Mouse (Mus musculus): Measurements from ENCODE around the gene Ndufs5.

Gene Ndufs5

GRCm38 (mm10) chr4:123717574-123718433, at the start of gene Ndufs5:
Gene Ndufs5, minus strand, starts transcription at chr4:123718202.
- DNase-seq (ENCODE audit: low read depth in 1 of 2, low spot score in 2 of 2) = peak; percentile 80 to 90

- no peak for DNase-seq (ENCODE audit: low read depth in 1 of 2, low spot score in 2 of 2)
Measured at GRCm38 (mm10) chr4:123765071-123765470, 47.1 kb upstream of the Ndufs5 start.

- DNase-seq (ENCODE audit: low read depth in 1 of 2, low spot score in 2 of 2) = no peak
Measured at GRCm38 (mm10) chr4:123758306-123758705, 40.3 kb upstream of the Ndufs5 start.

- peak in 1 of 2 experiments; percentile 8 for DNase-seq (ENCODE audit: low read depth in 1 of 2, low spot score in 2 of 2)
Measured at GRCm38 (mm10) chr4:123750707-123751312, 32.8 kb upstream of the Ndufs5 start.

- peak; percentile 81 to 94 for DNase-seq (ENCODE audit: low read depth in 1 of 2, low spot score in 2 of 2)
Measured at GRCm38 (mm10) chr4:123750152-123750651, 32.2 kb upstream of the Ndufs5 start, which contains the start of gene Akirin1. Gene Akirin1, minus strand, starts transcription at chr4:123750345.

- peak in 1 of 2 experiments; percentile 9 for DNase-seq (ENCODE audit: low read depth in 1 of 2, low spot score in 2 of 2)
Measured at GRCm38 (mm10) chr4:123749484-123750130, 31.6 kb upstream of the Ndufs5 start.

- DNase-seq (ENCODE audit: low read depth in 1 of 2, low spot score in 2 of 2) = no peak
Measured at GRCm38 (mm10) chr4:123748726-123749415, 30.9 kb upstream of the Ndufs5 start.

- DNase-seq (ENCODE audit: low read depth in 1 of 2, low spot score in 2 of 2) = no peak
Measured at GRCm38 (mm10) chr4:123745221-123745775, 27.3 kb upstream of the Ndufs5 start.

- DNase-seq (ENCODE audit: low read depth in 1 of 2, low spot score in 2 of 2) = no peak
Measured at GRCm38 (mm10) chr4:123742891-123743290, 24.9 kb upstream of the Ndufs5 start.

GRCm38 (mm10) chr4:123738708-123739107, 20.7 kb upstream of the Ndufs5 start:
- no peak for DNase-seq (ENCODE audit: low read depth in 1 of 2, low spot score in 2 of 2)

- no peak for DNase-seq (ENCODE audit: low read depth in 1 of 2, low spot score in 2 of 2)
Measured at GRCm38 (mm10) chr4:123733532-123733931, 15.5 kb upstream of the Ndufs5 start.

- no peak for DNase-seq (ENCODE audit: low read depth in 1 of 2, low spot score in 2 of 2)
Measured at GRCm38 (mm10) chr4:123732921-123733320, 14.9 kb upstream of the Ndufs5 start.

GRCm38 (mm10) chr4:123732163-123732910, 14.3 kb upstream of the Ndufs5 start:
- DNase-seq (ENCODE audit: low read depth in 1 of 2, low spot score in 2 of 2) = no peak

- no peak for DNase-seq (ENCODE audit: low read depth in 1 of 2, low spot score in 2 of 2)
Measured at GRCm38 (mm10) chr4:123721761-123722160, 3.8 kb upstream of the Ndufs5 start.

GRCm38 (mm10) chr4:123718434-123718780, 405 bp upstream of the Ndufs5 start:
- no peak for DNase-seq (ENCODE audit: low read depth in 1 of 2, low spot score in 2 of 2)

- no peak for DNase-seq (ENCODE audit: low read depth in 1 of 2, low spot score in 2 of 2)
Measured at GRCm38 (mm10) chr4:123712431-123712830, 5.6 kb downstream of the Ndufs5 start.

GRCm38 (mm10) chr4:123707340-123707739, 10.7 kb downstream of the Ndufs5 start:
- DNase-seq (ENCODE audit: low read depth in 1 of 2, low spot score in 2 of 2) = no peak

GRCm38 (mm10) chr4:123705340-123705739, 12.7 kb downstream of the Ndufs5 start:
- no peak for DNase-seq (ENCODE audit: low read depth in 1 of 2, low spot score in 2 of 2)

GRCm38 (mm10) chr4:123693384-123693783, 24.6 kb downstream of the Ndufs5 start:
- no peak for DNase-seq (ENCODE audit: low read depth in 1 of 2, low spot score in 2 of 2)

- DNase-seq (ENCODE audit: low read depth in 1 of 2, low spot score in 2 of 2) = no peak
Measured at GRCm38 (mm10) chr4:123692071-123692470, 25.9 kb downstream of the Ndufs5 start.
